Mouse (Mus musculus): ENCODE measurements around the gene Sgpp1.

- no peak for TF ChIP-seq CTCF (IDR thresholded peaks at IDR 0.05; ENCODE audit: low read depth, low read length)
- TF ChIP-seq POLR2A (IDR thresholded peaks at IDR 0.05; ENCODE audit: borderline replicate concordance, low read depth, low read length), result no peak
Measured at GRCm38 (mm10) chr12:75727333-75728125, 8.0 kb downstream of the Sgpp1 start.

Data from bone marrow macrophage, adult 2 months (primary cell).